In genomic region chr10:98959385-98959784, GRCm38 (mm10) we compare ENCODE assay signal across 12 mouse cellular contexts. TPM values are rescaled to one million over a fixed set of nuclear protein-coding genes. Genes with fewer than 3 reads are reported as not detected.
A peak's percentile ranks its signal among the peaks of the same experiment; 100 is the strongest.
DNase-seq lines count a peak whose midpoint lies in the region; ATAC-seq and TF ChIP-seq lines count a peak whose summit lies in the region.
"Had no signal": no experiment of that assay in that cellular context is flagged by ENCODE, and none has a peak within 500 bp of the region (broad histone marks: within the 10 kb centered on the region; RNA-seq: fewer than 3 reads in every experiment).

No protein-coding gene starts in this region.

- peaks cover 15% of the 10 kb centered on the region; the same call in 1 of the 2 replicates for H3K4me1 ChIP-seq in lung, postnatal 0 days (ENCODE audit: insufficient read depth, low read depth, low read length)
- 0 out of 2 replicates have a peak, but pooled peaks cover 6% of the 10 kb centered on the region for H3K4me1 ChIP-seq in forebrain, embryonic 16.5 days (replicated peaks; ENCODE audit: control insufficient read depth, insufficient read depth, low read length)
- peaks cover 2% of the 10 kb centered on the region; the same call in 1 of the 2 replicates for H3K4me1 ChIP-seq in liver, embryonic 11.5 days (replicated peaks; ENCODE audit: control insufficient read depth, insufficient read depth, low read length)

- no peaks in the 10 kb centered on the region for H3K27me3 ChIP-seq in lung, postnatal 0 days (replicated peaks; ENCODE audit: insufficient read depth, low read length)
- no peaks in the 10 kb centered on the region for H3K27me3 ChIP-seq in forebrain, embryonic 16.5 days (replicated peaks; ENCODE audit: control insufficient read depth, insufficient read depth, low read length)
- no peaks in the 10 kb centered on the region for H3K27me3 ChIP-seq in liver, embryonic 11.5 days (replicated peaks; ENCODE audit: control insufficient read depth, insufficient read depth, low read length)
- H3K27me3 ChIP-seq: stomach, embryonic 15.5 days had no signal

- no peak for TF ChIP-seq CTCF in lung, postnatal 0 days (IDR thresholded peaks at IDR 0.05)

- no peak for TF ChIP-seq EP300 in lung, postnatal 0 days (IDR thresholded peaks at IDR 0.05)

- no peaks in the 10 kb centered on the region for H3K9me3 ChIP-seq in lung, postnatal 0 days (ENCODE audit: low read length)
- H3K9me3 ChIP-seq in forebrain, embryonic 16.5 days (ENCODE audit: control insufficient read depth, low read length) = no peaks in the 10 kb centered on the region
- no peaks in the 10 kb centered on the region for H3K9me3 ChIP-seq in liver, embryonic 11.5 days (ENCODE audit: control insufficient read depth, low read length)
- H3K9me3 ChIP-seq: stomach, embryonic 15.5 days had no signal

- WGBS in lung, postnatal 0 days = 27% methylated on average over 6 of the region's 6 CpGs
- 43% methylated on average over 6 of the region's 6 CpGs for WGBS in forebrain, embryonic 16.5 days
- WGBS in liver, embryonic 11.5 days = 82% methylated on average over 6 of the region's 6 CpGs

- H3K4me3 ChIP-seq in lung, postnatal 0 days (ENCODE audit: low read depth, low read length) = no peak overlapping the region
- no peak overlapping the region for H3K4me3 ChIP-seq in forebrain, embryonic 16.5 days (replicated peaks; ENCODE audit: low read length)
- H3K4me3 ChIP-seq in liver, embryonic 11.5 days (ENCODE audit: low read depth, low read length) = no peak overlapping the region
- H3K4me3 ChIP-seq: stomach, embryonic 15.5 days had no signal

- H3K9ac ChIP-seq in lung, postnatal 0 days (replicated peaks; ENCODE audit: low read depth) = no peak overlapping the region
- H3K9ac ChIP-seq in forebrain, embryonic 16.5 days (replicated peaks; ENCODE audit: low read depth, low read length) = no peak overlapping the region
- no peak overlapping the region for H3K9ac ChIP-seq in liver, embryonic 11.5 days (ENCODE audit: low read depth, low read length)
- H3K9ac ChIP-seq: stomach, embryonic 15.5 days had no signal

- H3K4me2 ChIP-seq in lung, postnatal 0 days (replicated peaks; ENCODE audit: low read depth, low read length) = no peak overlapping the region
- H3K4me2 ChIP-seq in forebrain, embryonic 16.5 days (ENCODE audit: low read length) = no peak overlapping the region
- no peak overlapping the region for H3K4me2 ChIP-seq in liver, embryonic 11.5 days
- H3K4me2 ChIP-seq: stomach, embryonic 15.5 days had no signal

- 0 out of 2 replicates have a peak, but pooled peaks have one; percentile 28 for ATAC-seq in lung, postnatal 0 days
- ATAC-seq in forebrain, embryonic 16.5 days = peak; percentile 83
- ATAC-seq in liver, embryonic 11.5 days (replicated peaks; ENCODE audit: low FRiP score) = no peak

- H3K36me3 ChIP-seq in lung, postnatal 0 days (ENCODE audit: insufficient read depth, low read length) = no peaks in the 10 kb centered on the region
- no peaks in the 10 kb centered on the region for H3K36me3 ChIP-seq in forebrain, embryonic 16.5 days (ENCODE audit: control insufficient read depth, insufficient read depth)
- H3K36me3 ChIP-seq in liver, embryonic 11.5 days (ENCODE audit: control insufficient read depth, insufficient read depth, low read length) = no peaks in the 10 kb centered on the region
- H3K36me3 ChIP-seq: stomach, embryonic 15.5 days had no signal

- no peak for DNase-seq in lung, postnatal 0 days (ENCODE audit: low spot score)
- no peak for DNase-seq in lung, postnatal 36 days
- peak; percentile 66 to 82 for DNase-seq in left cerebral cortex, adult 18-20 months (ENCODE audit: low spot score in 2 of 2)
- peak; percentile 95 for DNase-seq in telencephalon, adult 2 months (ENCODE audit: low read depth, low spot score)
- DNase-seq in spleen, postnatal 4 days (ENCODE audit: low spot score in 2 of 2) = no peak
- no peak for DNase-seq in thymus, postnatal 36 days
- DNase-seq in liver, embryonic 11.5 days (ENCODE audit: low spot score) = no peak
- DNase-seq: gastrocnemius, postnatal 25 days; heart, postnatal 14 days; kidney, postnatal 36 days had no signal

- H3K27ac ChIP-seq in lung, postnatal 0 days (ENCODE audit: low read length) = no peak overlapping the region
- 0 out of 2 replicates have a peak overlapping the region, but pooled peaks have one; percentile 10 for H3K27ac ChIP-seq in forebrain, embryonic 16.5 days (ENCODE audit: low read length)
- no peak overlapping the region for H3K27ac ChIP-seq in liver, embryonic 11.5 days (ENCODE audit: low read depth, low read length)
- H3K27ac ChIP-seq: stomach, embryonic 15.5 days had no signal

RNA-seq across cellular contexts. Expression of gene Atp2b1, which starts 45.2 kb away (rescaled TPM):
- 277 and 282 TPM in 2 replicates for polyA plus RNA-seq in lung, postnatal 0 days (2015; fragmentation: Nextera tagmentation; extraction: Ambion mirVana)
- polyA plus RNA-seq in forebrain, embryonic 16.5 days (2015; fragmentation: Nextera tagmentation; extraction: Ambion mirVana) = 193 and 200 TPM in 2 replicates
- total RNA-seq in left cerebral cortex, adult 18-20 months (2021) = 100 to 1,000 TPM; 656 to 703 TPM
- 67.4 and 71.9 TPM in 2 replicates for polyA plus RNA-seq in liver, embryonic 11.5 days (2014; fragmentation: Nextera tagmentation; extraction: Ambion mirVana)

Comparison
In these comparisons a context has a peak if more than half of its experiments do, and no peak if none do; other contexts are left out.
1. DNase-seq: peak in left cerebral cortex, adult 18-20 months (2 of 2) and telencephalon, adult 2 months (single experiment); none in lung, postnatal 0 days (single experiment), lung, postnatal 36 days (single experiment), spleen, postnatal 4 days (0 of 2), thymus, postnatal 36 days (0 of 2) and liver, embryonic 11.5 days (single experiment).